Mouse (Mus musculus) regulatory T cell (primary cell): Measurements from ENCODE around the gene Dnah7c.

Experiments
- in situ Hi-C: fragments of 300-600 bp; cut with MboI, MseI; formaldehyde crosslinking; loops from one replicate; pipeline ENCODE4 v1.15.1; 2025; ENCODE audit warnings: high pct_unique_total_duplicates

Gene Dnah7c

GRCm38 (mm10) chr1:46853317-46854035 lies 428.1 kb downstream of the Dnah7c start:
- in situ Hi-C loops: no loop called here

DNA sequence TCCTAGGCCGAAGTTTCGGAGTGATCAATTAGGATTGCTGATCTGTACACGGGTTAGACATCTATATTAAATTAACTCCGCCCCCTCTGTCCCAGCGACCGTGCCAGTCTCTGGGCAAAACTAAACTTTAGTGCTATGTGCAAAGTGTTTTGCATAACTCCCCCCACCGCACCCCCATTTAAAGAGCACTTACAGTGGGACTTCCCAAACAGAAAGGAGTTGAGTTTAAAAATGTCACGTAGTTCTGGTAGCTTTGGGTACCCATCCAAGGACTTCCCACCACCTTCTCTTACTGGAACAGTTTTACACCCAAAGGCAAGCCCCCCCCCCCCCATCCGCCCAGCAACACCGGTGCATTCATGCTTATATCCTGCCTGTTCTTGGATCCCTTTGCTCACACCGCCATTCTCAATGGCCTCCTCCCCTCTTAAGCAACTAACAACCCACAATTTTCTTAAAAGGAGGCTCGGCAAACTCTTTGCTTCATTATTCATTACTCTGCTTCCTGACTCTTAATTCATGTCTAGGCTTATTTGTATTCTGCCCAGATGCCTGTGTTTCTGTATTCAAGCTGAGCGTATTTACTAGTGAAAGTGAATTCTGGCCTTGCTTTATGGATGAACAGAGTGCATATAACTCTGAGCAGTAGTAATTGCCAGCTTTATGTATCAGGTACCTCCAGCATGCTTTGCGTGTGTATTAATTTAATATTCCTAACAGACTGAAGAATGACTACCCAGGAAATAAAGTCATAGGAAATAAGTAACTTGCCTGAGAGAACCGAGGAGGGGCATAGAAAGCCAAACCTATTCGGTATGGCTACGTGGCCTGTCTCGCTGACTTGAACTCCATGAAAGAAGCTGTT lies 428.9 kb downstream of the Dnah7c start:
- in situ Hi-C loops: no loop called here

DNA sequence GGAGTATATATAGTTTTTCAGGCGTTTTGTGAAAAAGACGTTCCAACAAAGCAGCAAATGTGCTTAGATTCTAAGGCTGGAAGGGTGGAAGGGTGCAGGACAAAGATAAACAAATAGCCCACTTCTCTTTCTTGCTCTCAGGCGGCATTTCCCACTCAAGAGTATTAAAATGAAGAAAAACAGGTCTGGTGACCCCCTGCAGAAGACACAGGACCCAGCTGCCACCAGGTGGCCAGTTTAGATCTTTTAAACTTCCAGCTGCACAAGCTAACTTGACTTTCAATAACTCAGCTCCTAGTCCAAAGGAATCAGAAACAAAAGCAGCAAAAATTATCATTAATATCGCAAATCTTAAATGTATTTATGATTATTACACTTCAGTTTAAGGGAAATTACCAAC lies 431.1 kb downstream of the Dnah7c start:
- in situ Hi-C loops: loop anchor here (5.0 kb wide), 1 partner anchor 51 kb away; no protein-coding TSS in a partner anchor
